Mouse (Mus musculus): ENCODE results near the gene Slc26a1.

Gene Slc26a1

GRCm38 (mm10) chr5:108689091-108689490, 13.7 kb upstream of the Slc26a1 start:
- no peak for DNase-seq

GRCm38 (mm10) chr5:108680871-108681270, 5.5 kb upstream of the Slc26a1 start:
- DNase-seq, result no peak

- no peak for DNase-seq
These were observed 4.5 kb upstream of the Slc26a1 start for GRCm38 (mm10) chr5:108679909-108680308.

- no peak for DNase-seq
These were observed 3.0 kb upstream of the Slc26a1 start for GRCm38 (mm10) chr5:108678296-108678854.

DNA sequence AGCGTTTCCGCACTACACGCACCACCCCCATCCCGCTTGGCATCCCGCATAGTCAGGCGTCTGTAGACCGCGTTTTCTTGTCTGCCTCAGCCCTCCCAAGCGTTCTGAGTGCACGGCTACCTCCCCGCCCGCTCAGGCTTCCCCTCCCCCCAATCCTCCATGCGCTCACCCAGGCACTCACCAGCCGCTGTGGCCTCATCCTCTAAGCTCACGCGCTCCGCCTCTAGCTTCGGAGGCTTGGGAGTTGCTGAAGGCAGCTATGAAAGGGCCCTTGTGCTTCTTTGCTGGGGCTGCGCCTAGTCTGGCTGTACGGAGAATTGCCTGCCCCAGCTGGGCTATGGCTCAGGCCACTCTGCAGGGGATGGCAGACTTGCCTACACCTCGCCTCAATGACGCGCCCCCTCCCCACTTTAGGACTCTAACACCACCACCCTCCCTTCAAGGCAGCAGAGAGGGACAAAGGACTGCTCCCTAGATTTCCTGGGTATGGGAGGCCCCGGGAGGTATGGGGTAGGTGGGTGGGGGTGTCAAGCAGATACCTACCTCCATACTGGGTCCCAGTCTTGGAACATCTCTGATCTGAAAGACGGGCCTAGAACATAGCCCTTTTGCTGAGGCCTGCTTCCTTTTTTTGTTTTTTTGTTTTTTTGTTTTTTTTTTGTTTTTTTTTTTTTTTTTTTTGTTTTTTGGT, 2.4 kb upstream of the Slc26a1 start:
- DNase-seq, result no peak

DNA sequence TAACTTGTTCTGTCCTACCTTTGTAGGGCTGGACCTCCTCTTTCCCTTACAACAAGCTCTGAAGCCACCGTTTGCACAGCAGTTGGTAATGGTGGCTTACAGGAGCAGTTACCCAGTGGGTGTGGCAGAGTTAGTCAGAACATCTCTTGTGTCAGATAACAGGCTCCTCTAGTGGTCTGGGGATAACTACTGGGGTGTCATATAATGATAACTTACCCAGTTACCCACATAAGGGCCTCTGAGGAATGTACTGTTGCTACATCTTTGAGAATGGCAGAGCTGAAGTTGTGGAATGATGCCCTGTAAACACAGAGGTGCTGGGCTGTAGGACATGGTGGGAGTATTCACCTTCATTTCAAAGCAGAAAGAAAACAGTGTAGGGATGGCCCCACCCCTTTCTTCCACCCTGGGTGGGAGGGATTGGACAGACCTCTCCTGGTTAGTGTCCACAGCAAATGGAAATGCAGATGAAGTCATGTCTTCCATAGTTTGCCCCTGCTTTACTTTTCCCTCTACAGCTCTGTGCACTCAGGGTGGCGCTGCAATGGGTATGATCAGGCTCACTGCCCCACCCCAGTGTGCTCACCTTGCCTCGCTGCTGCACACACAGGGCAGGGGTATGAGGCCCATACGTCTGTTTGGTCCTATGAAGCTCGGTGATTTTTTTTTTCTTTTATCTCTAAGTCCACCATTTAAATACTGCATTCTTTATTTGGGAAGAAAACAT, 1.6 kb upstream of the Slc26a1 start:
- DNase-seq, result no peak

- DNase-seq, result no peak
These were observed 745 bp downstream of the Slc26a1 start for GRCm38 (mm10) chr5:108674624-108675023.

DNA sequence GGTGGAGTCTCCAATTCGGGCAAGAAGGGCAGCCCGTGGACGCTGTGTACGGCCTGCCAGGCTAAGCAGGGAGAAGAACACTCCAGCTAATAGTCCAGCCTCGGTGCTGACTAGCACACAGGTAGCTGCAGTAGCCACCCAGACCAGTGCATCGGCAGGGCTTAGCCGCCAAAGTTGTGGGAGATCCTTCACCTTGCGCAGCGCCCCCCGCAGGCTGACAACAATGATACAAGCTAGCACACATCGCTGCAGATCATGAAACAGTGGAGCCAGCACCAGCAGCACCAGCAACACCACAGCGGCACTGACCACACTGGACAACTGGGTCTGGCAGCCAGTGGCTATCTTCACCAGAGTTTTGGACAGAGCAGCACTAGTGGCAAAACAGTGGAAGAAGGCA, 3.6 kb downstream of the Slc26a1 start:
- DNase-seq, result peak in 1 of 2 experiments; percentile 17

DNA sequence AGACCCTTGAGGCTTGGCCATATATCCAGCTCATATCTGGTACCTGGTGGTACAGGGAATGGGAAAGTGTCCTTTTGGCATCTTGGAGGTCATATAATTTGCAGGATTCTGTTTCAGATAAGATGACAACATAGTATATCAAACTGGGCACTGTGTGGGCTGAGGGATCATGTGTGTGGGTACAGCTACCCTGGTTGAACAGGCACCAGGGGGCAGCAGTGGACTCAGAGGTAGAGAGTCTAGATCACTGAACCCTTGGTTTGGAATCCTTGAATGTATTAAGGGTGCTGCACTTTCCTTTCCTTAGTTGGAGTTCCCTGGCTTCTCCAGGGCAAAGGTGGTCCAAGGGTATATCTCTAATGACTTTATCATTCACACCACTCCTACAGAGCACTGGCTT, 4.6 kb downstream of the Slc26a1 start:
- DNase-seq, result peak; percentile 56 to 61

DNA sequence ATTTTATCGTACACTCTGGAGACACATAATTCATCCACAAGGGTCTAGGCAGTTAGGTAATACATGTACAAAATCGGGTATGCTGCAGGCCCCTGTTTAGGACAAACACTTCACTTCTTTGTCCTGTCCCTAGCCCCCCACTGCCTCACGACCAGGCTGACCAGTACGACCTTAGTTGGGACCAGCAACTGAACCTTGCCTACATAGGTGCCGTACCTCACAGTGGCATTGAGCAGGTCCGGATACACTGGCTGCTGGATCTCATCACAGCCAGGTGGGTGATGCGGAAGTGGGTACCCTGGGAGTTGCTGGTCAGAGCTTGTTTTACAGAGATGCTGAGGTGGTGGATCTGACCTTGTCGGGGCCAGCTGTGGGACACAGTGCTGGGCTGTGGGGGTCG, 5.4 kb downstream of the Slc26a1 start:
- DNase-seq, result peak in 1 of 2 experiments; percentile 8

- DNase-seq, result peak; percentile 91 to 92
These were observed 6.1 kb downstream of the Slc26a1 start, which contains the start of gene Dgkq for GRCm38 (mm10) chr5:108668977-108669936. Dgkq (minus strand) TSS chr5:108669672.

GRCm38 (mm10) chr5:108668387-108668932, 6.9 kb downstream of the Slc26a1 start:
- no peak for DNase-seq

GRCm38 (mm10) chr5:108667370-108667769, 8.0 kb downstream of the Slc26a1 start:
- DNase-seq, result no peak

DNA sequence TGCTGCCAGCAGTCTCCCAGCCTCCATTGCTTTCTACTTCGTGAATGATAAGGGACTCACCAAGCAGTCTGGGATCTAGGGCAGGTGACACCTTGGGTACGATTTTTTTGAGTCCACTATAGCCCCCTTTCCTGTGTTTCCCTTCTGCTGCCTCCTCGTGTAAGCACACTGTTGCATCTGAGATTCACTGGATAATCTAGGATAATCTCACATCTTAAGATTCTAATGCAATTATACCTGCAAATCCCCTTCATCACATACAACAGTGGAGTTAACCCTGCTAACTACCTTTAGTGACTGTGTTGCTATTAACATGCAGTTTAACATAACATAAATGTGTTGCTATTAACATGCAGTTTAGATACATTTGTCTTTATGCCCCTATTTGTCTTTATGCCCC, 10.3 kb downstream of the Slc26a1 start:
- DNase-seq, result no peak

GRCm38 (mm10) chr5:108662772-108663171, 12.6 kb downstream of the Slc26a1 start:
- DNase-seq, result no peak

- peak; percentile 92 for DNase-seq
These were observed 14.6 kb downstream of the Slc26a1 start for GRCm38 (mm10) chr5:108660632-108661268.

- DNase-seq, result peak in 1 of 2 experiments; percentile 20
These were observed 15.4 kb downstream of the Slc26a1 start, which contains the start of gene Idua for GRCm38 (mm10) chr5:108659698-108660631. Idua (plus strand) TSS chr5:108660331.

GRCm38 (mm10) chr5:108658611-108659010, 16.8 kb downstream of the Slc26a1 start:
- no peak for DNase-seq

DNA sequence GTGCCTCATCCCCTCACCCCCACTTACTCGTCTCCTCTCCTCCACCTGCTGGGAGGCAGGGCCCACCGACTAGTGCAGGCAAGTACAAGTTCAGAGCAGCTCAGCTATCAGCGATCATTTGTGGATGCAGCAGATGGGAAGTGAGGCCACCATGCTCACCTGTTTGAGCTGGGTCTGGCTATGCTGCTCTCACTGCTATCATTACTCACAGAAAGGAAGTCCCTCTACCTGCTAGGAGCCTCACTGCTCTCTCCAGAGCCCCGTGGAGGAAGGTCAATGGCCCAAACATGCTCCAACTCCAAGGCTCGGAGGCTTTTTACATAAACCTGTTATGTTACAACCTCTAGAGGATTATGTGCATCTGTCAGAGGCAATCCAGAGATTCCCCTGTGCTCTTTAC, 18.0 kb downstream of the Slc26a1 start:
- no peak for DNase-seq

GRCm38 (mm10) chr5:108655891-108656650, 19.3 kb downstream of the Slc26a1 start:
- no peak for DNase-seq

Data from B cell, adult 2 months (primary cell).